Mouse (Mus musculus) gastrocnemius, postnatal 25 days (tissue): Measurements from ENCODE around the gene Hyal1. TPM values are rescaled to one million over a fixed set of nuclear protein-coding genes. Genes with fewer than 3 reads are reported as not detected.

Experiments
- DNase-seq: peaks from one replicate; pipeline ENCODE4 v3.0.0; 2022
- total RNA-seq, 2 experiments: library from RNA; stranded (reverse); gene quantifications; 1 replicate in 1 of 2; 2 replicates in 1 of 2; pipeline ENCODE4 v1.2.3; 2021

The Hyal1 gene
- total RNA-seq, 2 experiments from 2014 or later: 2.2 to 2.3 TPM

DNA sequence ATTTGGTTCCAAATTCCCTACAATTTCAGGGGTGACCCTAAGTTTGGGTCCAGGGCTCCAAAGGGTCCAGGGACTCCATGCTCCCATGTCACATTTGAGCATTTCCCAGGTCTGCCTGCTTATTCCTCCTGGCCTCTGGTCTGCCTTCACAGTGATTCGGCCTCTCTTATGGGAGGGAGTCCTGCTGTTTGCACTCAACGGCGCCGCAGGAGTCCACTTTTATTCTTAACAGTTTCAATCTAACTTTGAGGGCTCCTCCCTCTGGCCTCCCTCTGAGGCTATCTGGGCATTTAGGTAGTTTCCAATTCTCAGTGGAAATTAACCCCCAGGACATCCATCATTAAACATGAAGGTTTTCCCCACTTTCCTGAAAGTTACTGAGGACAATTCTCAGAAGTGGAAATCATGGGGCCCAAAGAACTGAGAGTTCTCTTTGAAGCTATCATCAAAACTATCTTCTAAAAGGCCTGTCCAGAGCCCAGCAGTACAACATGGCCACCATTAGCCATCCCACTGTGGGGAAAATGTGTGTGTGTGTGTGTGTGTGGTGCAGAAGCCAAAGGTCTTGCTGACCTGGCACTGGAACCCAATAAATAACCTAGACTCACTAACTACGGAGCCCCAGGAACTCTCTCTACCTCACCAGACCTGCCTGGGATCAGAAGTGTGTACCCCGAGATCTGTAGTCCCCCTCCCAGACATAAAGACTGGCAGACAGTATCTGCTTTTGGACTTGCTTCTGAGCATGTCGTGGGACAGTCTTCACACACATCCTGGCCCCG lies 17.7 kb downstream of the Hyal1 start:
- no peak for DNase-seq

DNA sequence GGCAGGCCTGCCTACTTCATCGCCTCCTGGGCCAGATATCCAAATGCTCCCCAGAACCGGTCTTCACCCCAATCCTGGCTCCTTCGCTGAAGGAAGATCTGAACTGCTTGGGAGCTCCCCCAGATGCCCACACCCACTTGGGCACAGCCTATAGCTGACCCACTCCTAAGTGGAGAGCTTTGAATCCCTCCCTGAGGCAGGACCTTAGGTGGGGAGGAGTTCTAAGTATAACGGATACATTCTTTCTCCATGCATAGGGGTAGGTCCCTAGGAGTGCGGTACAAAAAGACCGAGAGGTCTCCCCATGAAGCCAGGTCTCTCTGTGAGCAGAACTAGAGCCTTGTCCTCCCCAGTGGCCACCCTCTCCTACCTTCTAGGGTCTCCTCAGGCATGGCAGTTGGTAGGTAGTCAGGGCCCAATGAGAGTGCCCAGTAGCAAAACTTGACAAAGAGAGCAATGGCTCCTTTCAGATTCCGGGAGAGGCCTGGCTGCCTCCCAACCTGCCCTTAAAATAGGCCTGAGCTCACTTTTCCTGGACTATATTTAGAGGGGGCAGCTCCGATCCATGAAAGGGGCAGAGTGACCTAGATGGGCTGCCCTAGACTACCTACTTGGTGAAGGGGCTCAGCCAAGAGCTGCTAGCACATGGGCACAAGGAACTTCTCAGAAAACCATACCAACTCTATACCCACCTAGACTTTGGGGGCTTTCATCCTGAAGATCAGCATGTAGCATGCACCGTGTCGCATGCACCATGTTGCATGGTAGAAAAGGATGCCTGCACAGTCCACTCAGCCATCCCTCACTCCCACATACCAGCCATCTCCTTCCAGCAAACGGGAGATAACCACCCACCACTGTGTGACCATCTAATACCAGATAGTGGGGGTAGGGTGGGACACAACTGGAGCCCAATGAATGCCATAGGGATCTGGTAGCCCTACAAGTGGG lies 20.2 kb downstream of the Hyal1 start:
- DNase-seq: peak; percentile 70

DNA sequence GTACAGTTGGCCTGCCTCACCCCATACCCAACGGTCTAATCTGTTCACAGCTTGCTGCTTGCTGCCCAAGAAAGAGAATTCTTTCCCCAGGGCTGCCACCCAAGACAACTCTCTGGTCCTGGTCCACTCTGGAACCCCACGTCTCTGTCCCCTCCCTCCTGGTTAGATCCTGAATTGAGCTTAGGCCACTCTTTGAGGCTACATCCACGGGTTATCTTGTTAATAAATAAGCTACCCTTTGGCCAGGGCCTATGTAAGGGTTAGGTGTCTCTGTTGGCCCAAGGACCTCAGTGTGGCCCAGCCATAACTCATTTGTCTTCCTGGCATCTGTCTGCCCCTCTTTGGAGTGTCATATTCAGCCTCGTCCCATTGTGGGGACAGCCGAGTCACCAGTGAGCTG lies 21.7 kb downstream of the Hyal1 start:
- DNase-seq: no peak

DNA sequence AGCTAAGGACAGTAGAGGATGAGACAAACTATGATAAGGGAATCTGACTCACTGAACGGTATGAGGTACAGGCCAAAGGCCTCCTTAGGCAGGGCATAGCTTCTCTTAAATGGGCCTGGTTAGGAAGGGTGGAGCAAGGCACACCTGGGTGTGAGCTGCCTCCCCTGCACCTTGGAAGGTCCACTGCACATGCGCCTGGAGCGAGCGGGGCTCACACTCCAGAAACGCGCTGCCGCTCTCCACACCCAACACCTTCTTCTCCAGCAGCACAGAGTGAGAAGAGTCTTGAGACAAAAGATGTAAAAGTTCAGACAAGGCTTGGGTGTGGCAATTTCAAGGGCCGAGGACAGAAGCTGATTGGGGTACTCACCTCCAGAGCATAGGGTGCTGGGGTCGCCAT lies 22.7 kb downstream of the Hyal1 start:
- DNase-seq: no peak

DNA sequence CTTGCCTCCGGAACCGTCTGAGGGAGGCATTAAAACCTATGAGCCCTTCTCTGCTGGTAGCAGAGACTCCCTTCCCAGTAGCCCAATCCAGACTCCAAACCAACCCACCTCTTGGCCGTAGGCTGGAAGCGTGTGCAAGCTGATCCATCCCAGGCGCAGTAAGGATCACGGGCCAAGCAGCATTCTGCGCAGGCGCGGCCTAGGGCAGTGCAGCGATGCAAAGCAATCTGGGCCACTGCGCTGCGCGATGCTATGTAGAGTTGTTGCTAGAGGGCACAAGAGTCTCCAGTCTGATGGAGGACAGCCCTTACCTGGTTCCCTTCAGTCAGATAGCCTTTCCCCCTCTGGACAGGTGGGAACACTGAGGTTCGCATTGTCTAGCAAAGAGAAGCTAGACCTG lies 23.1 kb downstream of the Hyal1 start:
- peak; percentile 56 for DNase-seq

DNA sequence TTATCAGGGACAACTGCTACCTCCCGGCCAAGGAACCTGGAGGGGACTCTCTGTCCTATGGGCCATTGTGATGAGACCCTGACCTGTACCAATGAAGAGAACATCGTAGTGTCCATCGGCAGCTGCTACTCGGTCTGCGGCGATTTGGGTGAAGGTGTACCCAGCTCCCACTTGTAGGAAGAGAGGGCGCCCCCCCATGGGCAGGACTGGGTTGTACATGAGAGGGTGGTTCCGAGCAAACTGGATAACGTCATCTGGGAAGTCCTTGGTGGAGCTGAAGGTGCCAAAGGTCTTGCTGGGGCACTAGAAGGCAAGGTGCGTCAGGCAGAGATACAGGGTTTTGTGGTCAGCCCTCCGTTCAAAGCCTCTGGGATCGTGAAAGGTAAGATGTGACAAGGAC lies 24.0 kb downstream of the Hyal1 start:
- no peak for DNase-seq

DNA sequence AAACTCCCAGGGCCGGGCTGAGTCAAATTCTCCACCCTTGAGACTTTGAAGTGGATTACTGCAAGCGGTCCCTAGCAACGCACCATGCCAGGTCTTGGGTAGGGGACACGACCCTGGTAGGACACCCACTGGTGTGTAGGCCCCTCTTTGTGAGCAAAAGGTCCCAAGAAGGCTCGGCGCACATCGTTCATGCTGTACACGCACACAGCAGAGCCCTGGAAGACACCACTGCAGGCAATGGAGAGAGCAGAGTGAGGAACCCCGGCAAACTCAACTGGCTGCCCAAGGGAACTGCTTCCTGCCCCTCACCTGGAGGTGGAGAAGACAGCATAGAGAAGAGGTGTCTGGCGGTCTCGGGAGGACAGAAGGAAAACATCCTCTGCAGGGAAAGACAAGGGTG lies 24.5 kb downstream of the Hyal1 start:
- no peak for DNase-seq

DNA sequence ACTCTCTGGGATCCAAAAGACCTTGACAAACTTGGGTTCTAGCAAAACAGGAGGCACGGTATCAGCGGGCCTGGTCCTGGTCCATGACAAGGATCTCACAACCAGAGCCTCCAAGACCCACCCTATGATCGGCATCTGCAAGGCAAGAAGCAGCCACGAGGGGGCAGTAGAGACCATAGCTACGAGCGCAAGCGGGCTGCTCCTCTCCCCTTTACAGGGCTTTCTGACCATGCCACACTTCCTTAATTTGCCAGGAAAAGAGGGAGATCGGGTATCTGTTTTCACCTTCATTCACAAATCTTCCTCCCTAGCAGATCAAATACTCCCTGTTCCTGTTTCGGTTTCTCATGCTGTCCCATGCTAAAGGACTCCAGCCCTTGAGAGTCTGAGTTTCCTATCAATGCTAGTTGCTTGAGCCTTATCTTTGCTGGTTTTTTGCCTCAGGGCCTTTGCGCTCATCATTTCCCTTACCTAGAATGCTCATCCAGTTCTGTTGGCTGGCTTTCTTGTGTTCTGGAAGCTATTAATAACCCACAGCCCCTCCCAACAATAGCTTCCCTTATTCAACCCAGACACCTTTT lies 25.4 kb downstream of the Hyal1 start:
- DNase-seq: peak; percentile 83

DNA sequence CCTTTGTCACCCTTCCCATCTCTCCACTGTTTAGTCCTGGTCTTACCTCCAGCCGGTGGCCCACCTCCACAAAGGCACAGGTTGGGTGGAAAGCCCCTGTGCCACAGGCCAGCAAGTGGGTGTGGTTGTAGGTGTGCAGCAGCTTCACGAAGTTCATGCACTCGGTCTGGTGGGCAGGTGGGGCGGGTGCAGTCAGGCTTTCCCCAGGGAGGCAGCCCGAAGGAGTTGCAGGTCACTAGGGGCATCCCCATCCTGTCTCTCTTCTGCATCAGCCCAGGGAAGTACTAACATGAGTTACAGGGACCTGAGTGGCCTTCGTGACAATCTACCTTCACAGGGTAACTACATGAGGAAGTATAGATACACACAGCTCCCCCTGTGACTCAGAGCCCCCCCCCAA lies 26.5 kb downstream of the Hyal1 start:
- DNase-seq: no peak

DNA sequence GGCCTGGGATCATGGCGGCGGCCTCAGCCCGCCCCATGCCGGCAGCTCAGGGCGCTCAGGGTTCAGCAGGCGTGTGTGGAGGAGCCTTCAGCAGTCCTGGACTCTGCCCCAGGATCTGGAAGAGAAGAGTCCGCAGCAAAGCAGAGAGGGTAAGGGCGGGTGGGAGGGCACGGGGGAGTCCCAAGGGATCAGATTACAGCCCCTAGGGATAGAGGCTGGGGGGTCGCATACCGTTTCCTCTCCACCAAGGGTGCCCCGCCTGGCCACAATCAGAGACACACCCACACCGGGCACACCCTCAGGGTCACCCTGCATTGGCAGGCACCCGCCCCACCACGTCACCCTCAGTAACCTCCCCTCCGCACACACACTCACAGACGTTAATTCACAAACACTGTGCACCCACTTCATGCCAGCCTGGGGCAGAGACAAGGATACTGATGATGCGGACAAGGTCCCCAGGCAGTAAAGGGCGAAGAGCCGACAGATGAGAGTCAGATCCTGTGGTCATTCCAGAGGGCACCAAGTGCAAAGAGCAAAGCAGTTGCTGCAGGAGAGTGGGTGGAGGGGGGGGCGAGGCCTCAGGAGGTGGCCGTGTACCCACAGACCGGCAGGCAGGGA lies 28.4 kb downstream of the Hyal1 start:
- DNase-seq: no peak

DNA sequence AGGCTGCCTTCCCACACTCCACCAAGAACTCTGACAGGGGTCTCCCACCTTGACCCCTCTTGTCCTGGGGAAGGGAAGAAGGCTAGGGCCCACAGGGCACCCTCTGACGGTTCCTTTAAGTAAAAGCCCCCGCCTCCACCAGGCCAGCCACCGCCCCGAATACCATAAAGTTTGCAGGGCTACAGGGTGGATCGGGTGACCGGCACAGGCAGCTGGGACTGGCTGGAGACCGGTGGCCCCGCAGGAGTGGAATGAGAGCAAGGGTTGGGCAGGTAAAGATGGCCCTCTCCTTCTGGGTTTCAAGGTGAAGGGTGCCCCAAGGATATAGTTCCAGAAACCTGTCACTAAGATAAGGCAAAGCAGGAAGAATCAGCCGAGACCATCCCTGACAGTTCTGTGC lies 29.9 kb downstream of the Hyal1 start:
- DNase-seq: no peak

DNA sequence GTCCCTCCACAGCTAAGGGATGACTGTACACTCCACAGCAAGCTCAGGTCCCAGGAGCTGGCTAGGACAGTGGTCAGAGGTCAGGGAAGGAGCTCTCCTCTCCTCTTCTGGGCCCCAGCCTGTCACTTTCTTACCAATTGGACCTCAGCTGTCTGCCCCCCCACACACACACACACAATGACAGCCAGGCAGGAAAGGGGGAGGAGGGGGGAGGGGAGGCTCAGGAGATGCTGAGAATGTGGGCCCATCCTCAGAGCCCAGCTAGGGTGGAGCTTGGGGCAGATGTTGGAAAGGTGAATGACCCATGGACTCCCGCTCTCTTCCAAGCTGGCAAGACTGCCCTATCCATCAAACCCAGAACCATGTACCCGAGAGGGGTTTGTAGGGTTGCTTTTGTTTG lies 30.3 kb downstream of the Hyal1 start:
- no peak for DNase-seq

DNA sequence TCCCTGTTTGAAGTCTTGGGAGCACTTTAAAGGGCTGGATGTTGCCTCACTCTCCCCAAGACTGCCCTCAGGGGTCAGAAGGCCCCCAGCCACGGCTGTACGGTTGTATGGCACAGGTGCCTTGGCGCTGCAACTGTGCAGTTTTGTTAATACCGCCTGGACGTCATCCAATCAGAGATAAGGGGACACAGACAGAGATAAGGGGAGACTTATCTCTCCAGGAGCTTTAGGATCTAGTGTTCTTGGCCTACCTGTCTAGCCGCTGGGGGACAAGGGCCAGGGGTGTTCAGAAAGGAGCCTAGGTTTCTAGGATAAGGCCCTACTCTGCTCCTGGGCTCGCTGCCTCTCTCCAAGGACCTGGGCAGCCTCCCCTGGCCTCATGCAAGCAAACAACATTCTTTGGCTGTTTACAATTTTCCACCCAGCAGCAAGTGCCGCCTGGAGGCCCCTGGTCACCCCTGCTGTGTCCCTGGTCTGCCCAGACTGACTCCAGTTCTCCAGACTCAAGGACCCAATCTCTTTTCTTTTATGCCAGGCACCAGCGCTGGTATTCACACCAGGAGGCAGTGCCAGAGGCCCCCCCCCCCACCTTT lies 31.0 kb downstream of the Hyal1 start:
- DNase-seq: no peak

DNA sequence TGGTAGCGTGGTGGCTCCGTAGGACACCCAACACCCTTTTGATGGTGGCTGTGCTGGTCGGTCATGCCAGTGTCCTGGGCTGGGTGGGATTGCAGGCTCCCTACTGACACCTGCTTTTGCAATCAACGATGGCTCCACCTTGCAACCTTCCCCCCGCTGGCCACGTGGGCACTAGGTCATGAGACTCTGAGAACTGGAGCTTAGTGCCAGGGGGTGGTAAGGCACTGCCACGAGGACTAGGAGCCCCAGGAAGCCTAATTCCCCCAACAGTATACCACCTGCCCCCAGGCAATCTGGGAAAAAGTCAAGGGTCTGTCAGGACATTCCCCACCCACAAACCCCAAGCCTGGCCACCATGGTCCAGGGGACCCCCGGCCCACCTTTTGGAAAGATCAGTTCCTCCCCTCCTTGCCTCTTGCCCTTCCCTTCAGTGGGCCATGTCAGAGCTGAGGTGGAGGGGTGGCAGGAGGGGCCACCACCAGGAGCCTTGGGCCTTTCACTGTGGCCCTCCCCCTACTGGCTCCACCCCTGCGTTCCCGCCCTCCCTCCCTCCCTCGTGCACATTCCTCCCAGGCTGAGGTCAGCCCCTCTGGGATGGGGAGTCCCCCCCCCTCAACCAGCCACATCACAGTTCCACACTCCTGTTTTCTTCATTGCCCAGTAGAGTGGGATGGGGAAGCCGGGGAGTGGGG lies 32.2 kb downstream of the Hyal1 start, which contains the start of gene Sema3b:
Gene Sema3b (minus strand): TSS at position 489 of the 692 bp plus-strand sequence.
- peak; percentile 74 for DNase-seq

DNA sequence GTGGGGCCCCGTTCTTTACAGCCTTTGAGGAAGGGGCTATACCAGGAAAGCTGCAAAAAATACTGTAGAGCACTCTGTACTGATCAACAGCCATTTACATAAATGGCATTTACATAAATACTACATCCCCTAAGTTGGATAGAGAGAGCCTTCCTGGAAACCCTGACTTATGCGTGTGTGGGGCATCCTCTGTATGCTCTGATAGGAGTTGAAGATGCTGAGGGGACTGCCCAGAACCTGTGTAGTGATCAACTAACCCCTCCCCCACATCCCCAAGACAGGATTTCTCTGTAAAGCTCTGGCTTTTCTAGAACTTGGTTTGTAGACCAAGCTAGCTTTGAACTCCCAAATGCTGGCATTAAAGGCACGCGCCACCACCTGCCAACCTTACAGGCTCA lies 32.7 kb downstream of the Hyal1 start:
- no peak for DNase-seq

DNA sequence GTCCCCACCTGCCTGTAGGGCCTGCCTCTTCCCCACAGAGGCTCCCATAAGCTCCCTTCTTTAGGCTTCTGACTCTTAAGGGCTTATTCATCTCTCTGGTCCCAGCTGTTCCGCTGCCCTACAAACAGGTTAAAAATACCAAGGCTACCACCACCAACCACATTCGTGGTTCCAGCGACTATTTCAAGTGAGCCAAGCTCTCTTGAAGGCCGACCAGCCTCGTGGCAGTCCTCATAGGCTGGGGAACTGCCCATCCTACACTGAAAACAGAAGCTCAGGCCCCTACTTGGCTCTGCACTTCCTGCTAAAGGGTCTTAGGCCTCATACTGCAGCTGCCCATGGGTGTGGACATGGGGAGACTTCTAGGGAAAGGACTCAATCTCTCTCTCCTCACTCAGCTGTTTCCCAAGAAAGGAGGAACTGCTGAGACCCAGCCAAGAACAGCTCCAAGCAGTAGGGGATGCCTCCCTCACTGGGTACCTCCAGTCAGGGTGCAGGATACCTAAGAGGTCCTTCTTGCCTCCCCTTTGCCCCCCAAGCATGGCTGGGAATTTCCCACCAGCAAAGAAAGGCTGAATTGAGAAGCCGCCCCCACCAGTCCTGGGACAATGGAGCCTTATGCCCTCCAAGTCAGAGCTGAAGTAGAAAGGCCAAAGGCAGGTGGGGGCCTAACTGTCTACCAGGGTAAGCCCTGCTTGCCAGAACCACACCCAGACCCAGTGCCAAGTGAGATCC lies 34.9 kb downstream of the Hyal1 start:
- DNase-seq: no peak

DNA sequence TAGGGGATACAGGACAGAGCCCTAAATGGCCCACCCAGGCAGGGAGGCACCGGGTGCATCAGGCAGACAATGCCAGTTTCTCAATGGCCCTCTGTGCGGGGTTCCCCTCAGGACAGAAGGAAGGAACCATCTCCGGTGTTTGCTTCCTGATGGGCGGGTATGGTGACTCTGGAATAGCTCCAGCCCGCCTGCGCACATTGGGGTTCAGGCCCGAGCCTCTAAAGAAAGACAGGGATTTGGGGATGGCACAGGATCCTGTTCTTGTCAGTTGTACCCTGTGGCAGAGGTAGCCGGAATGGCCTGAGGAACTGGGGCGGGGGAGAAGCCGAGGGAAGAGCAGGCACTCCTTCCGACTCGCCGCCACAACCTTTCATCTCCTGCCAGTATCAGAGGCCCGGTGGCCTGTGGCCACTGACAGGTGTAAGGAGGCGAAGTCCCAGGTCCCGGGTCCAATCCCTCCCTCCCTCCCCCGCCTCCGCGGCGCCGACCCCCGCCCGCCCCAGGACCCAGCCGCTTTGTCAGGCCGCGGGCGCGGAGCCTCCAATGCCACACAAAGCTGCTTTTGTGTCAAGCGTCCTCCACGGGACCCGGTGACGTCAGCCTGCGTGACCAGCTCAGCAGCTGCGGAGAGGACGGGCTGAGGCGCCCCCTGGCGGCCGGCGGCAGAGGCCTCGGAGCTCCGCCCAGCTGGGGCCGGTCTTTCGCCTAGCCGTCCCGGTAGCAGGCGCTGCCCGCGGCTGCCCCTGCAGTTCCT lies 35.6 kb downstream of the Hyal1 start:
- peak; percentile 98 for DNase-seq

DNA sequence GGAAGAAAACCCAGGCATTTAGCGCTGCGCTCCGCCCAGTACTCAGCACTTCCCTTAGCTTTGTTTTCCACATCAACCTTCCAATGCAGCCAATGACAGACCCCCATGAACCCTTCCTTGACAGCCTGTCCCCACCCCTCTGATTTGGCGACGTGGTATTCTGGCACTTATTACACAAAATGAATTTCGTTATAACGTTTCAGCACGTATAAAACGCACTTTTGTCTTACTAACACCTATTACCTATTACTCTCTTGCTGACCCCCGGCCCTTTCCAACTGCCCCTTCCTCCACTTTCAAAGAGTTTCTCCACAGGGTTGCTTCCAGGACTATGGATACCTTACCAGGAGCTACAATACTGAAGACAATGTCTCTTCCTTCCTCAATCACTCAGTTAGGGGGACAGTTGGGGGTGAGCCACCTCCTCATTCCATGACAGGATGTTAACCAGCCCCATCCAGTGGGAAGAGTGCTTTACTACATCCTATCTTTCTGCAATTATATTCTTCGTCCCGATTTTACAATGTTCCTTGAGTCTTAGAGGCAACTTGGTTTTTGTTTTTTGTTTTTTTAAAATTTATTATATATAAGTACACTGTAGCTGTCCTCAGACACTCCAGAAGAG lies 36.3 kb downstream of the Hyal1 start:
- DNase-seq: no peak

DNA sequence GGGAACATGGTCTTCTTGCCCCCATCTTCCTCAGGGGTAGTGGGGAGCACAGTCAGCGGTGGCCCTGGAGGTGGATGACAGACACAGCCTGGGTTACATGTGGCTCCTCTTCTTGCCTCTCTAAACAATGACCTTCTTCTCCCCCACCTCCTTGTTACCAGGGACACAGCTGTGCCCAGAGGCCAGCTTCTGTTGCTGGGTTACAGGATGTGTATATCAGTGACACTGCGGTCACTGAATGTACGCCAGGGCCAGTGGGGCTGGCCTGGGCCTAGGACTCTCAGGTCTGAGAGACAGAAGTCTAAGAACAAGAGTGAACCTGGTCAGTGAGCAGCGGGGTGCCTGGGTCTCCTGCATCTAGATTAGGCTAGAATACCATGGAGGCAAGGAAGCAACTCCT lies 38.3 kb downstream of the Hyal1 start:
- DNase-seq: no peak
